ENCODE assay signal across 8 mouse cellular contexts in the genomic region with DNA sequence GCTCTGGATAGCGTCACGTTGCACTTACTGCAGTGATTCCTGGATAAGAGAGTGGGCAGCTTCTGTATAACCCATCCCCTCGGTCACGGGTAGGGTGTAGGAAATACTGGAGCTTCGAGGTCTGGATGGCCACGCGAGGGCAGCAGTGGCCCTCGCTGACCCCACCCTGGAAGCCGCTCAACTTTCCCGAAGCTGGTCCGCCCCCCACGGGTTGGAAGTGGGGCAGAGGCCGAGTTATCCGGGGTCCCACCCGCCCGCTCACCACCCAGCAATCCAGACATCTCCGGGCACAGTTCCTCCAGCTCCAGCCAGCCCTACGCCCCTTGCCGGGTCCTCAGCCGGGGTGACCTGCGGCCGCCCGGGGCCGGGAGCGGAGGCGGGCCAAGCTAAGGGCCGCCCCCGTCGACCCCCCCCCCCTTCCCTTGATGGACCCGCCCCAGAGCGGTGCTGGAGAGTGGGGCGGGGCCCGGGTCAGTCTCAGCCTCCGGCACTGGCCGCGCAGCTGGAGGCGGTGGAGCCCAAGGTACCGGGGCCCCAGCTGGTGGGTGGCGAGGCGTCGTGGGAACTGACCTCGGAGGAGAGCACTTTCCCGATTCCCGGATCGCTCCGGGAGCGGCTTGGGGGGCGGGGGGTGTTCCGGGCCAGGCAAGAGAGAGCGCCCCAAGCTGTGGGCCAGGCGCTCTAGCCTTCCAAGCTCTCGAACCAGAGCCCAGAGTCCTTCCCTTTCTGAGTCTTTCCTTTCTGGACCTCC. TPM values are rescaled to one million over a fixed set of nuclear protein-coding genes. Genes with fewer than 3 reads are reported as not detected.
DNase-seq lines count a peak whose midpoint lies in the region; ATAC-seq lines count a peak whose summit lies in the region.

No protein-coding gene starts in this region.

- peak overlapping the region; percentile 65 for H3K4me3 ChIP-seq in hindbrain, embryonic 11.5 days (ENCODE audit: low read depth, low read length)

- ATAC-seq in hindbrain, embryonic 11.5 days (ENCODE audit: low FRiP score): peak; percentile 85
- ATAC-seq in monocyte, adult 5-6 weeks (replicated peaks; ENCODE audit: insufficient number of reproducible peaks, low FRiP score, low TSS enrichment, poor library complexity, severe bottlenecking): no peak

- peak overlapping the region; percentile 93 for H3K4me2 ChIP-seq in hindbrain, embryonic 11.5 days (replicated peaks; ENCODE audit: low read depth, low read length)

- WGBS in hindbrain, embryonic 11.5 days: under 1% methylated on average over 40 of the region's 52 CpGs

- no peaks in the 10 kb centered on the region for H3K4me1 ChIP-seq in hindbrain, embryonic 11.5 days (replicated peaks; ENCODE audit: control insufficient read depth, insufficient read depth, low read length)

- H3K9me3 ChIP-seq in hindbrain, embryonic 11.5 days (ENCODE audit: control insufficient read depth, low read length): no peaks in the 10 kb centered on the region

- peaks cover 7% of the 10 kb centered on the region for H3K27me3 ChIP-seq in hindbrain, embryonic 11.5 days (ENCODE audit: control insufficient read depth, insufficient read depth, low read length)

- peak; percentile 92 for DNase-seq in NIH3T3 (ENCODE audit: low read depth)
- DNase-seq in cerebellum, adult 8-10 months: peak; percentile 34
- DNase-seq in frontal cortex, postnatal 14 days (ENCODE audit: low spot score in 2 of 2): peak; percentile 49 to 51
- DNase-seq in hindbrain, embryonic 11.5 days (ENCODE audit: low spot score): peak; percentile 83
- peak; percentile 38 to 53 for DNase-seq in layer of hippocampus, postnatal 25 days (ENCODE audit: extremely low spot score in 1 of 2, low spot score in 1 of 2)
- peak; percentile 90 to 91 for DNase-seq in lung, postnatal 4 days
- peak; percentile 91 for DNase-seq in retina, postnatal 1 day

- peak overlapping the region; percentile 70 for H3K9ac ChIP-seq in hindbrain, embryonic 11.5 days (ENCODE audit: low read depth, low read length)

- H3K36me3 ChIP-seq in hindbrain, embryonic 11.5 days (ENCODE audit: control insufficient read depth, insufficient read depth, low read length): no peaks in the 10 kb centered on the region

- peak overlapping the region; percentile 60 for H3K27ac ChIP-seq in hindbrain, embryonic 11.5 days (ENCODE audit: low read depth, low read length)

RNA-seq across cellular contexts. Expression of a gene that starts 0.6 kb away (rescaled TPM):
- 99.1 and 105 TPM in 2 replicates for polyA plus RNA-seq in hindbrain, embryonic 11.5 days (2014; fragmentation: Nextera tagmentation; extraction: Ambion mirVana)
- total RNA-seq in layer of hippocampus, postnatal 25 days (2021): 10 to 100 TPM; 25.8 to 26.2 TPM
- total RNA-seq in monocyte, adult 5-6 weeks (2017): 10.9 to 45.4 TPM (median 13.3 TPM) in 3 replicates

RNA-seq across cellular contexts. Expression of a gene that starts 7.1 kb away (rescaled TPM):
- 0.09 TPM in 1 of 2 replicates, not detected in the other for polyA plus RNA-seq in hindbrain, embryonic 11.5 days (2014; fragmentation: Nextera tagmentation; extraction: Ambion mirVana)
- total RNA-seq in layer of hippocampus, postnatal 25 days (2021): not detected
- 0.32 to 4.9 TPM (median 1.9 TPM) in 3 replicates for total RNA-seq in monocyte, adult 5-6 weeks (2017)

RNA-seq across cellular contexts. Expression of a gene that starts 7.9 kb away (rescaled TPM):
- polyA plus RNA-seq in hindbrain, embryonic 11.5 days (2014; fragmentation: Nextera tagmentation; extraction: Ambion mirVana): 0.48 and 1.3 TPM in 2 replicates
- under 1 TPM; 0.63 to 0.79 TPM for total RNA-seq in layer of hippocampus, postnatal 25 days (2021)
- total RNA-seq in monocyte, adult 5-6 weeks (2017): 29.4 to 78.1 TPM (median 44.9 TPM) in 3 replicates

RNA-seq across cellular contexts. Expression of a gene that starts 29.6 kb away (rescaled TPM):
- polyA plus RNA-seq in hindbrain, embryonic 11.5 days (2014; fragmentation: Nextera tagmentation; extraction: Ambion mirVana): 15.1 and 15.2 TPM in 2 replicates
- 10 to 100 TPM in 1 of 2 experiments, 1 to 10 TPM in 1; 7.0 to 12.5 TPM for total RNA-seq in layer of hippocampus, postnatal 25 days (2021)
- 3.2 to 8.2 TPM (median 7.1 TPM) in 3 replicates for total RNA-seq in monocyte, adult 5-6 weeks (2017)

Comparison
In these comparisons a context has a peak if more than half of its experiments do, and no peak if none do; other contexts are left out.
1. DNase-seq: peak in every context shown above with its lines; median percentile 92 in NIH3T3; 91 in retina, postnatal 1 day; 90 in lung, postnatal 4 days; 83 in hindbrain, embryonic 11.5 days; 50 in frontal cortex, postnatal 14 days; 46 in layer of hippocampus, postnatal 25 days; 34 in cerebellum, adult 8-10 months.
2. RNA of a gene that starts 7.9 kb away (total RNA-seq): 29.4 to 78.1 TPM in monocyte, adult 5-6 weeks; 0.63 to 0.79 TPM in layer of hippocampus, postnatal 25 days; every median in the first group is over 10 times any median in the second.